Mouse (Mus musculus) granulocyte monocyte progenitor cell, adult 5-6 weeks (primary cell): ENCODE data around the gene Zc3h14. TPM values are rescaled to one million over a fixed set of nuclear protein-coding genes. Genes with fewer than 3 reads are reported as not detected.

Source experiments
- ATAC-seq: replicated peaks from 2 replicates; pipeline ENCODE4 v1.8.0; 2016; ENCODE audit warnings: mild to moderate bottlenecking, moderate TSS enrichment, inconsistent platforms; ENCODE audit not compliant: poor library complexity, severe bottlenecking
- total RNA-seq, 2 experiments: library from RNA; stranded (forward) in 1 of 2; stranded (reverse) in 1 of 2; fragments of 200-712, 200-1000 nt in 1 of 2; fragments of >200 nt in 1 of 2; fragmentation: Nextera tagmentation in 1 of 2; gene quantifications; 2 replicates each; pipeline ENCODE4 v1.2.3; 2014 to 2017

Gene Zc3h14
- total RNA-seq, 2 experiments from 2014 or later: 99.0 to 123 TPM

DNA sequence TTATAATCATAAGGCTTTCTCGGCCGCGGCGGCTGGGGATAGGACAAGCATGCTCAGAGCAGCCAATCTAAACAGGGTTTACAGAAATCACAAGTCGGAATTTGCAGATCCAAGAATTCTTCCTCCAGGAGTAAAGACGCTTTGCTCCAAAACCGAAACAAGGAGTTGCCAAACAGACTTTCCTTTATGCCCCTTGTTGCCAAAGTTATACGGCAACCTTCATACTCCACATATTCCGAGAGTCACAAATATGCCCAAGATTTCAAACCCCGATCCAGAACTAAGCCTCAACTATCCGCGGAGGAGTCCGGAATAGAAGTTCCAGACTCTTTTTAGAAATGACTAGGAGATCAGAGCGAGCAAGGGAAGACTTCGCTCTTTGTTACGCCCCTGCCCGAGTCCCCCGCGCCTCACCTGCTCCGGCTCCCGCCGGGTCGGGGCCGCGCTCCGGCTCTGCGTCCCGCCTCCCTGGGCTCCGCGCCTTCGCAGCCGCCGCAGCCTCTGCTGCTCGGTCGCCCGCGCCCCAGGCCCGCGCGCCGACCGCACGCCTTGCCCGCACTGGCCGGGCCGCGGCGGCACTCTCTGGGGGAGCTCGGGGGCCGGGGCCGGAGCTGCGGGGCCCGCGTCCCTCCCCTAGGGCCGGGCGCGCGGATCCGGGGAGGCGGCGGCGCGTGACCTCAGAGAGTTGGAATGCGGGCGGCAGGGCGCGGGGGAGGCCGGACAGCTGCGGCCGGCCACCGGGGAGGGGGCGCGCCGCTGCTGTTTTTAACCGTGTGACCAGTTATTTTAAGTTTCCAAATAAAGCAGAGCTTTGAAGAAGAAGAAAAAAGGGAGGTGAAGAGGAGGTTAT is 9.6 kb upstream of the Zc3h14 start, which contains the start of gene Ptpn21:
Gene Ptpn21 (minus strand): TSS at position 455 of the 850 bp plus-strand sequence.
- peak; percentile 15 for ATAC-seq

DNA sequence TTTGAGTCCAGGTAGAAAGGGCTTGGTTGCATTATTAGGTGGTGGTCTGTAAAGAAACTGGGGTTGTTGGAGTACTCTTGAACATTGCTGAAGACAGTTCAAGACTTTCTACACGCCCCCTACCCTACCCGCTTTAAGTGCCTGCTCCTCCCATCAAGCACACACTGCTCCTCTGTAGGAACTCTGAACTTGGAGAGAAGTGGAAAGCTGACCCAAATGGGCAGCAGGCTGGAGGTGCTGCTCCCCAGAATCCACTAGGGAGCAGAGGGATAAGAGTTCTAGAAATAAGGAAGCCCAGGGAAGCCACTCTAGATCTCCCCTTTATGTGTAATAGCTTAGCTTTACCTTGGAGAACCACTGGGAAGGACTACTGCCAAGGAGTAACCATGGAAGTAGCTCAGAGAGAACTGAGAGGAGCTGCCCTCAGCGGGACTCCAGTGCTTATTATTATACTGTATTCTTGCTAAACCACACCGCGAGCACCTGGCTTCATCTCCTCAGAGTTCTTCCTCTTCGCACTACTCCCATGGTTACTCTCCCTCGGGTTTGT is 8.9 kb upstream of the Zc3h14 start:
- ATAC-seq: no peak; the same call in 1 of the 2 replicates

DNA sequence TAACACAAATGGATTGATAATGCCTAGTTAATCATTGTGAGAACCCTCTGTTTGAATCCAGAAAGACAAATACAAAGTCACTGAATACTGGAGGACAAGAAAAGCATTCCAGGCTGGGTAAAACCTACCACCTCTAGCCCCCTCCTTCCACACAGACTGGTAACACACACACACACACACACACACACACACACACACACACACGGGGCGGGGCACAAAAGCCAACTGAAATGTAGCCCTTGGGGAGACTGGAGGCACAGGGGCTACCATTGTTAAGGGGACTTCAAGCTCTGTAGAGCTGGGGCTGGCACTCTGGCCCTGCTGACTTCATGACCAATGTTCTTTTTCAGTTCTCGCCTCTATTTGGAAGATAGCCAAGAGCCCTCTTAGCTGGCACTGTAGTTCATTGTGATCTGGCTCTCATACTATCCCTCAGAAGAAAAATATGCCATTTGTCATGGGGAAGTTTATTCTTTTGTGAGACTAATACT is 5.7 kb upstream of the Zc3h14 start:
- ATAC-seq: no peak

DNA sequence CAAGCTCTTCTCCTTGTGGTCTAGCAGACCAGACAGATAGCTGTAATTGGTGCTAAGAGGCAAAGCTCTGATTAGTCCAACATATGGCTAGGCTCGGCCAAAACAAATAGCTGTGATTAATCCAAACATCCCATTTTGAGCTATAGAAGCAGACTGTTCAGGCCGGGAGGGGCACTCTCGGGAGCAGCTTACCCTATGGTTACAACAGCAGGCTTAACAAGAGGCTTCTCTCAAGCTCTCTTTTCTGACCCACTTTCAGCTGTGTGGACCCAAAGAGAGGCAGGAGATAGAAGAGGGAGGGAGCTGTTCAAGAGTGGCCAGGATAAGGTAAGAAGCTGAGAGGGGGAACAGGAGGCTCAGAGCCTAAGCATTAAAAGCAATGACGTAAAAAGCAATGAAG is 1.1 kb upstream of the Zc3h14 start:
- ATAC-seq: no peak

DNA sequence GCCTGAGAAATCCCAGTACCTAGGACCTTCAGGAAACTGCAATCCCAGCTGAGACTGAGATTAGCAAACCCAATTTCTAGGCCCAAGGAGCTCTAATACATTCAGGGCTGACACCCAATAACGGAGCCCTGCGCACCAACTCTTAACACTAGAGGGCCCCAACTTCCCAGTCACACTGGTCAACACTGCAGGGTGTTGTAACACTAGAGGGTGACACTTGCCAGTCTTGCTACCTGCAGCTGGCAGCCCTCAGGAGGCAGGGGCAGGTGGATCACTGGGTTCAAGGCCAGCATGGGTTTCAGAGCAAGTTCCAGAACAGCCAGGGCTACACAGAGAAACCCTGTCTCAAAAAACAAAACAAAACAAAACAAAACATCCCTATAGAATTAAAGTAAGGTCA is 633 bp upstream of the Zc3h14 start:
- ATAC-seq: peak; percentile 85

DNA sequence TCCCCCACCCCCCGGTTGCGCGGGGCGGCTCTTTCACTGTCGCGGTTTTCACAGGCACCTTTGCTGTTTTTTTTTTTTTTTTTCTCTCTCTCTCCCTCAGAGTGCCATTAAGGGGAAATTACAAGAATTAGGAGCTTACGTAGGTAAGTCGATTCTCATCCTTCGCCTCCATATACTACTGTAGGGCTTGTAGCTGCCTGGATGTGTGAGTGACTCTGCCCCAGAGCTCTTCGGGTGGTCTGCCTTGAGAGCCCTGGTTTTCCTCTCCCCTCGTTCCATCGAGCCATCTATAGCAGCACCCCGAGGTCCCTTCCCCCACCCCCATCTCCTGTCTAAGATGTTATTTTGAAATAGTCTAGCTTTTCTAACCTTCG is 603 bp downstream of the Zc3h14 start:
- ATAC-seq: peak; percentile 2; the same call in 1 of the 2 replicates

DNA sequence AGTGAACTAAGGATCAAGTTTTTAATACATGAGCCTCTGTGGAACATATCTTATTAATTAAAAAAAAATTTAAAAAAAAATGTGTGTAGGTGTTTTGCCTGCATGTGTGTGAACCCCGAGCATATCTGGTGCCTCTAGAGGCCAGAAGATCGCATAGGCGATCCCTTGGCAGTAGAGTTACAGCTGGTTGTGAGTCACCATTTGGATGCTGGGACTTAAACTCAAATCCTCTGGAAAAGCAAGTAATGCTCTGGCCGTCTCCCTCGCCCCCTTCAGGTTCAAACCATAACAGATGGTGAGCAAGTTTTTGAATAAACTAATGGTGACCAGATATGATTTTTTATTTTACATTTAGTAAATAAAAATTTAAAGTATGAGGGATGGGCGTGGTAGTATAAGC is 10.9 kb downstream of the Zc3h14 start:
- no peak for ATAC-seq

DNA sequence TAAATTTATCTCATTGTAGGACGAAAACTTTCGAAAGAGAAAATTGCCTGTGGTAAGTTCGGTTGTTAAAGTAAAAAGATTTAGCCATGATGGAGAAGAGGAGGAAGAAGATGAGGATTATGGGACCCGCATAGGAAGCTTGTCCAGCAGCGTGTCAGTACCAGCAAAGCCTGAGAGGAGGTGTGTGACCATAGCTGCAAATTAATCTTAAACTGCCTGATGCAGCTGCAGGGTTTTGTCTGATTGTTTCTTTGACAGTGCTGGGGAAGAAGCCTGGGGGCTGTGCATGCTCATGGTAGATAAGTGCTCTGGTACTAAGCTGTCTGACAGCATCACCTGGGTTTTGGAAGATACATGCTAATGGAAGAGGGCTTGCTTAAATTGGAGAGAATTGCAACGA is 12.9 kb downstream of the Zc3h14 start:
- no peak for ATAC-seq

DNA sequence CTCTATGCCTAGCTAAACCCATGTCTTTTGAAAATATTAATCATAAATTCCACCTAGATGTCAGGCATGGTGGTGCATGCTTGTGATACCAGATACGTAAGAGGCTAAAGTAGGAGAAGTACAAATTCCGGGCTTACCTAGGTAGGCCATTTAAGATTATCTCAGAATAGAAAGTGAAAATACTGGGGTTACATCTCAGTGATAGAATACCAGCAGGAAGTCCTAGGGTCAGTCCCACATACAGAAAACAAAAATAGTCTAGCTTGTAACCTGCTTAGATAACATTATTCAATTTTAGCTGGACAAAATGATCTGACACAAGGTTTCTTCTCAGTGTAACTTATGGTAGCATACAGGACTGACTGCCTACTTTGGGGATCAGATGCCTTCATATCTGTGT is 19.5 kb downstream of the Zc3h14 start:
- no peak for ATAC-seq

DNA sequence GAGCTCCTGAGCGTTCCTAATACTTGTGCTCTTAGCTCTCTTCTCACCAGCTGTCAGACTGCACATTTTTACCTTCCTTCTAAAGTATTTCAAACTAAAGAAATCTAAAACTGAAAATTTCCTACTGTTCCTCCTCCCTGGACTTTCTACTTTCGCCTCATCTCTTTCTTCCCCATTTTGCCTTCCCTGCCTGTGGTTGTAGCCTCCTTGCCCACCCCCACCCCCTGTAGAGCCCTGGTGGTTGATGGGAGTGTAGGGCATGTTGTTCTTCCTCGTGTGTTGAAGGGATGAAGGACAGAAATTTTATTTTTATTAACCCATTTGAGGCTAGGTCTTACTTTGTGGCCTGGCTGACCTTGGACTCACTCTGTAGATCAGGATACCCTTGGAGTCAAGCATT is 30.7 kb downstream of the Zc3h14 start:
- peak; percentile 87 for ATAC-seq

DNA sequence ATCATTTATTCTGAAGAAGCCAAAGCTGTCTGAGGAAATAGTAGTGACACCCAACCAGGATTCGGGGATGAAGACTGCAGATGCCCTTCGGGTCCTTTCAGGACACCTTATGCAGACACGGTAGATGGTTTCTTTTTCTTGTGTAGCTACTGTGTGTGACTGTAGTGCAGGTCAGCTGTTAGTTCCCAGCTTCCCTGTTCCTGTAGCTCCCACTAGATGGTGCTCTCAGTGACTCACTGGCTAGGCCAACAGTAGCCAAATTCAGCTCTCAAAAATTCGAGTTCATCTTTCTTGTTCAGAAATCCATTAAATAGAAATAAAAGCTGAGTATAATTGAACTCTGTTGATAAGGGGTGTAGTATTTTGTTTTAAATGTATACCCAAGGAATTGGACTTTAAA is 32.4 kb downstream of the Zc3h14 start:
- peak; percentile 66; the same call in 1 of the 2 replicates for ATAC-seq

DNA sequence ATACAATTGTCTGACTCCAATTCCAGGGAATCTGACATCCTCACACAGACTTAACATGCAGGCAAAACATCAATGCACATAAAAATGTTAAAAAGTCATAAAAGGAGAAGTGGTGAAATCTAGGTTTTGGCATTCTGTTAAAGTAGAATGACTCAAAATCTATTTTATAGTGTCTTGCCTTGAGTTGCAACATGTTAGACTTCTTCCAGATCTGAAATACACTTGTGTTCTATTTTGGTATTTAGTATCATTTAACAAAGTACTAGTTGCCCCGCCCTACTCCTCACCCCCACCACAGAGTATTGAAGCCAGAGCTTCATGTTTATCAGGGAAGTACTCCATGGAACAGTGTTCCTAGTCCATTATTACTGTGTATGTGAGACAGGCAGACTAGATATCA is 37.5 kb downstream of the Zc3h14 start:
- no peak for ATAC-seq

DNA sequence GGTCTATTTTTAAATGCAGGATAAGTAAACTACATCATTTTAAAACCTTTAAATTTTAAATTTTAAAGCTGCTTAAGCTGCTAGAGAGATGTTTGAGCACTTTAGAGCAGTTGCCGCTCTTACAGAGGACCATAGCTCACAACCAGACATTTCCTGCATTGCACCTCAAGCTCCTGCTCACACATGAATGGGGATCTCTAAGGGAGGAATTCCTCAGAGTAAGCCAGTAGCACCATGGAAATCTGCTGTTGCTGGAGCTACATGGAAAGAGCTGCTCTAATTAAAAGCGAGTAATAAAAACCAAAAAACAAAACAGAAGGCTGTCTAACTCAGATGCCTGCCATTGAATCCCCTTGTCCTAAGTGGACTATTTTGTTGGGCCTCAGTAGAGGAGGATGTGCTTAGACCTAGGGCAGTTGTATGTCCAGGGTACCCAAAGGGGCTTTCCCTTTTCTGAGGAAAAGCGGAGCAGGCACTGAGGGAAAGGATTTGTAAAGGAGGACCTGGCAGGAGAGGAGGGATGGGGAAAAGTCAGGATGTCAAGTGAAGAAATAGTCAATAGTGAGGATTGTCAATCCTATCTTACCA is 49.1 kb downstream of the Zc3h14 start:
- no peak for ATAC-seq

DNA sequence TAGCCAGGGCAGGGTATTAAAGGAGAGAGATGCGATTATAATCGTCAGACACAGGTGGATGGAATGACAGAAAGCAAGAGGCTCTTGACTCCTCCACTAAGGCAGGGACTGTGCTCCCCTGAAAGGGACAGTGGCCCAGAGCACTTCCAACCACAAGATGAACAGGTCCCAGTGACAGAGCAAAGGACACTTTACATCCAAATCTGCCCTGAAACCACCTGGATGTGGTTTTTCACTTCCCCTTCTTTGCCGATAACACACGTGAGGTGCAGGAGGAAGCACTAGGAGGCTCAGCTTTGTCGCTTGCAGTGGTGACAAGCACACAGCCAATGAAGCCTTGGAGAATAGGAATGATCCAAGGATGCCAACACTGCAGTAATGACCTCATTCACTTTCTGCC is 53.6 kb downstream of the Zc3h14 start:
- peak; percentile 74 for ATAC-seq

DNA sequence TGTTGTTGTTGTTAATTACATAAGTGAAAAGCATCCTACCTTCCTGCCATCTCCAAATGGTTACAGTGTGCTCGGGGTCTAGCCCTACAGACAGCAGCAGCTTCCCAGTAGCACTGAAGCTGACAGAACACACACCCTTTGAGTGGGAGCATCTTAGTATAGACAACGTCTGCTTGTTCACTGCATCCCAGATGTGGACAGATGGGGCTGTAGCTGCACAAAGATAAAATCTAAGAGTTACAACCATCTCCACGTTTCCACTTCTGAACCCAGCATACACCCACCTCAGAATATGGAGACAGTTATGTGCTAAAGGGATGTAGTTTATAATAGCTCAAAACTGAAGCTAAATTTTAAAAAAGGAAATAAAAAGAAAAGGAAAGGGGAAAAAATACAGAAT is 55.5 kb downstream of the Zc3h14 start:
- no peak for ATAC-seq

DNA sequence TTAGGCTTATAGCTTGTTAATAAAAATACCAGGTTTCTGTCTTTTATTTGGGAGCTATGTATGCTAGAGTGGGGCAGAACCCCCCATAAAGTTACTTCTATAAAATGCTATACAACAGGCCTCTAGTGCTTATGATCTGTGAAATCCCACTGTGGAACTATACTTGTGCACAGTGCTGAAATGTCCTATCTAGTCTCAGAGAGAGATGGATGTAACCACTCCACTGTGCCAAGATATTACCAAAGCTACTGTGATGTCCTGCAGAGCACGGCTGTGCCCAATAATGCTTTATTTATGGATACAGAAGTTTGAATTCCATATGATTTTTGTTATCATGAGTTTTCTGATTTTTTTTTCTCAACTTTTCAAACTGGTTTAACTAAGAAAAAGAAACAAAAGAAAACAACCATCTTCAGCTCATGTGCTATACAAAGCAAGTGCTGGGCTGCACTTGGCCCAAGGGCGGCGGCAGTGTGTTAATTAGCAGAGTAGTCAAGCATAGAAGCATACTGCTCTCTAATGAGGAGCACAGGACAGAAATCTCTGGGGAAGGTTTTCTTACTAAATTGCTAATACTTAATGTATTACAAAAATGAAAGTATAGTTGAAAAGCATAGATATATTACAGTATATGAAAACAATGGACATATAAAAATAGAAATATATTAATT is 57.4 kb downstream of the Zc3h14 start:
- ATAC-seq: no peak

DNA sequence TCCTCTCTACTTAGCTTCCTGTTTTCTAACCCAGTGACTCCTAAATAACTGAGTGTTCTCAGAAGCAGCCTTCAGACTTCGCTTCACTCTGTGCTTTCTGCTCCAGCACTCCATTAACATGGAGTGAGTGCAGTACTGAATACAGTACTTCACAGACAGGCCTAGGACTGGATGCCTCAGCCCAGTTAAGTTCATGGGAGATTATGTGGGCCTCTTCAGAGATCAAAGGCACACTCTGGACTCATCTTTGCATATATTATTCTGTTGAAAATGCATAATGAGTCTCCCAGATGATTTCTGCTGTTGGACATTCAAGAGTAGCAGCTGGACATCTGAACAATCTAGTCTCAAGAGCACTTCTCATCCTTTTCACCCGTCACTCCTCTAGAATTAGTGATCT is 74.0 kb downstream of the Zc3h14 start:
- ATAC-seq: no peak

DNA sequence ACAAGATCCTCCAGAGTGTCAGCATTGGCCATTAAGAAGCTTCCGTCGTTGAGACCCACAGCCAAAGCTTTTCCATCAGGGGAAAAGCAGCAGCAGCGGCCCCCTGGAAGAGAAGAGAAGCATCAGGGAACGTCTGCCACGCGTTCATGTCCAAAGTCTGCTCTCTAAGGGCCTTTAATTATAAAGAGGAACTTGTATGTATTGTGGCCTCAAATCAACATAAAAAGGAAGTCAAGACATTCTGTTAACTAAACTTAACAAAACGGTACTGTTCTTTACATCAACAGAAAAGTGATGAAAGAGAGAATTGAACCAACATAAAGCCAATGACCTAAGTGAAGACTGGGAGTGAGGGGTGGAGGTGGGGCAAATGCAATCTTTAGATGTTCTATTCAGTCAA is 84.4 kb downstream of the Zc3h14 start:
- ATAC-seq: peak; percentile 55

DNA sequence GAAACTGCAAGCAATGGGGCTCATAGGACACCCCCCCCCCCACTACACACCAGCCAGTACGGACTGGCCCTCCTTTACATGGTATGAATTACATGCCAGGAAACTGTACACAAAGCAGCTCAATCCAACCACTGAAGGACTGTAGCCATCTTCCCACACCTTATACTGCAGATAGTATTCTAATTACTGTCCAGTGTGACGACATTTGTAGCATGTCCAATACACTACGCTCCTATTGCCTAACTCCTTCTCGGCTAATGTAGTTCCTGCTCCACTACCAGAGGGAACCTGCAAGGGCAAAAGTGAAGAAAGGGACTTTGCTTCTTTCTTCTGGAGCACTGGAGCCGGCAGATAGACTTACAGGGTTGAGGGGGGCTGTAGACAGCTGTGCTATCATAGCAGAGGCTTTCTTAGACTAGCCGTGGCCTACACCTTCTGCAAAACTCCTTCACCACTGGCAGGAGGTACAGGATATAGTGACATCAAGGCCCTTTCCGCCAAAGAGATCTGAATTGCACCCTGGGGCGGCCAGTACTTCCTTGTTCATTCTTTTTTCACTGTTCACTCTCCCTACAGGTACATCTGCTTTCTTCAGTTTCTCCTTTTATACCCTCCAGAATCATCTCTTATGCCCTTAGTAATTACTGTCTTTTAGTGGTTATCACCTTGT is 86.3 kb downstream of the Zc3h14 start:
- ATAC-seq: peak; percentile 75

DNA sequence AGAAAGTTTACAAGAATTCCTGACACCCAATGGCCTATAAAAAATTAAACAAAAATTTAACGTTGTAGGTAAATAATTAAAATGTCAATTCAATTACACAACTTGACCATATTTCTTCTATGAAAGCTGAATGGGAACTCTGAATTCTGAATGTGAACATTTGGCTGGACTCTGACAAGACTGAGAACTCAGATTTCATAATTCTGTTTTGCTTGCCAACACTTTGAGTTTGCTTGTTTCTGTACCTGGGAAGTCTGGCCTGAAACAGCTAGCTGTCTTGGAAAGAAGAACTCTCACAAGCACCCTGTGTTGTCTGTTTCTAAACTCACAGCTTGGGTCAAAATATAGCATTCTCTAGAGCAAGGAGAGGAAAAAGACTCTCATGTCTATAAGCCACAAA is 87.1 kb downstream of the Zc3h14 start:
- no peak for ATAC-seq
